Mouse (Mus musculus): ENCODE results near the gene Olfml2b. TPM values are rescaled to one million over a fixed set of nuclear protein-coding genes. Genes with fewer than 3 reads are reported as not detected.

Olfml2b gene
- polyA plus RNA-seq, 1 experiment from 2014 or later: 2.5 TPM

- ATAC-seq (no peak), DNase-seq (ENCODE audit: low read depth, low spot score) (no peak)
- in situ Hi-C loops (cut with MboI; ENCODE audit: low pct_unique_long_range_greater_than_20kb): loop anchor here (25.0 kb wide), 1 partner anchor 341 kb away; the partner anchor contains the start of gene Fcgr2b
- TF ChIP-seq CTCF (IDR thresholded peaks at IDR 0.05): no peak
- H3K27me3 ChIP-seq: no peaks in the 10 kb centered on the region
- ChIA-PET POLR2A (no interaction called here), CTCF (interaction anchor here (1.0 kb wide), 1 partner anchor 13 kb away, joined by 4 read pairs; no protein-coding TSS in a partner anchor)
These were observed 1.7 kb downstream of the Olfml2b start for GRCm38 (mm10) chr1:170645896-170646605.

- no peak for ATAC-seq
- ChIA-PET CTCF (interaction anchor here (1.0 kb wide), 1 partner anchor 14 kb away, joined by 4 read pairs; no protein-coding TSS in a partner anchor), POLR2A (no interaction called here)
- H3K27me3 ChIP-seq: no peaks in the 10 kb centered on the region
- in situ Hi-C loops (cut with MboI; ENCODE audit: low pct_unique_long_range_greater_than_20kb): loop anchor here (25.0 kb wide), 1 partner anchor 341 kb away; the partner anchor contains the start of gene Fcgr2b
- TF ChIP-seq CTCF (IDR thresholded peaks at IDR 0.05): no peak
- no peak for DNase-seq (ENCODE audit: low read depth, low spot score)
These were observed 2.4 kb downstream of the Olfml2b start for GRCm38 (mm10) chr1:170646606-170647287.

GRCm38 (mm10) chr1:170647381-170647780 is 3.0 kb downstream of the Olfml2b start:
- no peak for DNase-seq (ENCODE audit: low read depth, low spot score)
- TF ChIP-seq CTCF (IDR thresholded peaks at IDR 0.05): no peak
- in situ Hi-C loops (cut with MboI; ENCODE audit: low pct_unique_long_range_greater_than_20kb): loop anchor here (25.0 kb wide), 1 partner anchor 340 kb away; the partner anchor contains the start of gene Fcgr2b
- ChIA-PET POLR2A (no interaction called here), CTCF (interaction anchor here (1.3 kb wide), 1 partner anchor 15 kb away, joined by 6 read pairs; no protein-coding TSS in a partner anchor)
- H3K27me3 ChIP-seq: no peaks in the 10 kb centered on the region
- no peak for ATAC-seq

GRCm38 (mm10) chr1:170647971-170648514 is 3.7 kb downstream of the Olfml2b start:
- POLR2A ChIA-PET: no interaction called here

GRCm38 (mm10) chr1:170651046-170651723 is 6.9 kb downstream of the Olfml2b start:
- CTCF ChIA-PET: no interaction called here
- TF ChIP-seq CTCF (IDR thresholded peaks at IDR 0.05): no peak
- POLR2A ChIA-PET: interaction anchor here (1.0 kb wide), 1 partner anchor 154 kb away, joined by 4 read pairs; no protein-coding TSS in a partner anchor
- no peaks in the 10 kb centered on the region for H3K27me3 ChIP-seq
- in situ Hi-C loops (cut with MboI; ENCODE audit: low pct_unique_long_range_greater_than_20kb): no loop called here
- ATAC-seq (no peak), DNase-seq (ENCODE audit: low read depth, low spot score) (no peak)

More at GRCm38 (mm10) chr1:170647971-170648514, 3.7 kb downstream of the Olfml2b start:
- in situ Hi-C loops (cut with MboI; ENCODE audit: low pct_unique_long_range_greater_than_20kb): loop anchor here (25.0 kb wide), 1 partner anchor 339 kb away; the partner anchor contains the start of gene Fcgr2b
- CTCF ChIA-PET: interaction anchor here (1.3 kb wide), 1 partner anchor 16 kb away, joined by 6 read pairs; no protein-coding TSS in a partner anchor
- no peak for TF ChIP-seq CTCF (IDR thresholded peaks at IDR 0.05)
- no peak for DNase-seq (ENCODE audit: low read depth, low spot score)
- no peak for ATAC-seq
- H3K27me3 ChIP-seq: no peaks in the 10 kb centered on the region

GRCm38 (mm10) chr1:170651989-170652740 is 7.8 kb downstream of the Olfml2b start:
- ChIA-PET POLR2A (no interaction called here), CTCF (interaction anchor here (1.0 kb wide), 1 partner anchor 176 kb away, joined by 3 read pairs; no protein-coding TSS in a partner anchor)
- ATAC-seq (no peak), DNase-seq (ENCODE audit: low read depth, low spot score) (no peak)
- no peaks in the 10 kb centered on the region for H3K27me3 ChIP-seq
- in situ Hi-C loops (cut with MboI; ENCODE audit: low pct_unique_long_range_greater_than_20kb): no loop called here
- no peak for TF ChIP-seq CTCF (IDR thresholded peaks at IDR 0.05)

GRCm38 (mm10) chr1:170655280-170655917 is 11.1 kb downstream of the Olfml2b start:
- DNase-seq (ENCODE audit: low read depth, low spot score) (no peak), ATAC-seq (no peak)
- in situ Hi-C loops (cut with MboI; ENCODE audit: low pct_unique_long_range_greater_than_20kb): no loop called here
- ChIA-PET POLR2A (no interaction called here), CTCF (no interaction called here)
- no peak for TF ChIP-seq CTCF (IDR thresholded peaks at IDR 0.05)
- no peaks in the 10 kb centered on the region for H3K27me3 ChIP-seq

GRCm38 (mm10) chr1:170656518-170657227 is 12.3 kb downstream of the Olfml2b start:
- DNase-seq (ENCODE audit: low read depth, low spot score) (no peak), ATAC-seq (no peak)
- no peak for TF ChIP-seq CTCF (IDR thresholded peaks at IDR 0.05)
- CTCF ChIA-PET: no interaction called here
- in situ Hi-C loops (cut with MboI; ENCODE audit: low pct_unique_long_range_greater_than_20kb): no loop called here
- no peaks in the 10 kb centered on the region for H3K27me3 ChIP-seq
- POLR2A ChIA-PET: no interaction called here

GRCm38 (mm10) chr1:170657228-170657521 is 12.8 kb downstream of the Olfml2b start:
- DNase-seq (ENCODE audit: low read depth, low spot score) (no peak), ATAC-seq (no peak)
- POLR2A ChIA-PET: no interaction called here
- H3K27me3 ChIP-seq: no peaks in the 10 kb centered on the region
- CTCF ChIA-PET: no interaction called here
- in situ Hi-C loops (cut with MboI; ENCODE audit: low pct_unique_long_range_greater_than_20kb): no loop called here
- no peak for TF ChIP-seq CTCF (IDR thresholded peaks at IDR 0.05)
